Mouse (Mus musculus): ENCODE results near the gene Srrd.

Srrd gene

GRCm38 (mm10) chr5:112342463-112343204, at the start of gene Srrd, which contains the start of gene Hps4:
Srrd (minus strand) TSS chr5:112343040.
Hps4 (plus strand) TSS chr5:112343083.
- DNase-seq (ENCODE audit: low spot score in 2 of 2) = peak; percentile 78 to 79

GRCm38 (mm10) chr5:112391676-112392323, 49.0 kb upstream of the Srrd start:
- DNase-seq (ENCODE audit: low spot score in 2 of 2) = no peak

- no peak for DNase-seq (ENCODE audit: low spot score in 2 of 2)
Observed at GRCm38 (mm10) chr5:112391002-112391401, 48.2 kb upstream of the Srrd start.

GRCm38 (mm10) chr5:112389352-112389751, 46.5 kb upstream of the Srrd start:
- no peak for DNase-seq (ENCODE audit: low spot score in 2 of 2)

GRCm38 (mm10) chr5:112385973-112386372, 43.1 kb upstream of the Srrd start:
- DNase-seq (ENCODE audit: low spot score in 2 of 2) = no peak

GRCm38 (mm10) chr5:112384805-112385472, 42.1 kb upstream of the Srrd start:
- no peak for DNase-seq (ENCODE audit: low spot score in 2 of 2)

- DNase-seq (ENCODE audit: low spot score in 2 of 2) = peak in 1 of 2 experiments; percentile 70
Observed at GRCm38 (mm10) chr5:112382641-112383330, 39.9 kb upstream of the Srrd start.

- DNase-seq (ENCODE audit: low spot score in 2 of 2) = no peak
Observed at GRCm38 (mm10) chr5:112382042-112382441, 39.2 kb upstream of the Srrd start.

GRCm38 (mm10) chr5:112381154-112381553, 38.3 kb upstream of the Srrd start:
- no peak for DNase-seq (ENCODE audit: low spot score in 2 of 2)

- DNase-seq (ENCODE audit: low spot score in 2 of 2) = peak in 1 of 2 experiments; percentile 33
Observed at GRCm38 (mm10) chr5:112378716-112379115, 35.9 kb upstream of the Srrd start.

GRCm38 (mm10) chr5:112377380-112377779, 34.5 kb upstream of the Srrd start:
- DNase-seq (ENCODE audit: low spot score in 2 of 2) = no peak

- no peak for DNase-seq (ENCODE audit: low spot score in 2 of 2)
Observed at GRCm38 (mm10) chr5:112376111-112376510, 33.3 kb upstream of the Srrd start.

- DNase-seq (ENCODE audit: low spot score in 2 of 2) = no peak
Observed at GRCm38 (mm10) chr5:112371933-112372332, 29.1 kb upstream of the Srrd start.

- DNase-seq (ENCODE audit: low spot score in 2 of 2) = no peak
Observed at GRCm38 (mm10) chr5:112370236-112370813, 27.5 kb upstream of the Srrd start.

- no peak for DNase-seq (ENCODE audit: low spot score in 2 of 2)
Observed at GRCm38 (mm10) chr5:112369326-112369725, 26.5 kb upstream of the Srrd start.

GRCm38 (mm10) chr5:112368666-112369065, 25.8 kb upstream of the Srrd start:
- DNase-seq (ENCODE audit: low spot score in 2 of 2) = no peak

- DNase-seq (ENCODE audit: low spot score in 2 of 2) = no peak
Observed at GRCm38 (mm10) chr5:112367929-112368328, 25.1 kb upstream of the Srrd start.

GRCm38 (mm10) chr5:112367338-112367737, 24.5 kb upstream of the Srrd start:
- DNase-seq (ENCODE audit: low spot score in 2 of 2) = no peak

- no peak for DNase-seq (ENCODE audit: low spot score in 2 of 2)
Observed at GRCm38 (mm10) chr5:112366879-112367278, 24.0 kb upstream of the Srrd start.

GRCm38 (mm10) chr5:112364184-112364797, 21.5 kb upstream of the Srrd start:
- DNase-seq (ENCODE audit: low spot score in 2 of 2) = no peak

- no peak for DNase-seq (ENCODE audit: low spot score in 2 of 2)
Observed at GRCm38 (mm10) chr5:112360077-112360476, 17.2 kb upstream of the Srrd start.

All from urinary bladder, postnatal 36 days (tissue).